Mouse (Mus musculus) urinary bladder, adult 2 months (tissue): ENCODE data around the gene Gas6. TPM values are rescaled to one million over a fixed set of nuclear protein-coding genes. Genes with fewer than 3 reads are reported as not detected.

ENCODE experiments used
- DNase-seq: peaks from one replicate; pipeline ENCODE4 v3.0.0; 2022; ENCODE audit warnings: low spot score
- polyA plus RNA-seq: library from polyadenylated mRNA; depleted of rRNA; stranded (reverse); fragments of >200 nt; gene quantifications from 2 replicates; pipeline ENCODE4 v1.2.3, GENCODE M21; 2012; rRNA removed

The Gas6 gene
- polyA plus RNA-seq: 265 and 305 TPM in 2 replicates

DNA sequence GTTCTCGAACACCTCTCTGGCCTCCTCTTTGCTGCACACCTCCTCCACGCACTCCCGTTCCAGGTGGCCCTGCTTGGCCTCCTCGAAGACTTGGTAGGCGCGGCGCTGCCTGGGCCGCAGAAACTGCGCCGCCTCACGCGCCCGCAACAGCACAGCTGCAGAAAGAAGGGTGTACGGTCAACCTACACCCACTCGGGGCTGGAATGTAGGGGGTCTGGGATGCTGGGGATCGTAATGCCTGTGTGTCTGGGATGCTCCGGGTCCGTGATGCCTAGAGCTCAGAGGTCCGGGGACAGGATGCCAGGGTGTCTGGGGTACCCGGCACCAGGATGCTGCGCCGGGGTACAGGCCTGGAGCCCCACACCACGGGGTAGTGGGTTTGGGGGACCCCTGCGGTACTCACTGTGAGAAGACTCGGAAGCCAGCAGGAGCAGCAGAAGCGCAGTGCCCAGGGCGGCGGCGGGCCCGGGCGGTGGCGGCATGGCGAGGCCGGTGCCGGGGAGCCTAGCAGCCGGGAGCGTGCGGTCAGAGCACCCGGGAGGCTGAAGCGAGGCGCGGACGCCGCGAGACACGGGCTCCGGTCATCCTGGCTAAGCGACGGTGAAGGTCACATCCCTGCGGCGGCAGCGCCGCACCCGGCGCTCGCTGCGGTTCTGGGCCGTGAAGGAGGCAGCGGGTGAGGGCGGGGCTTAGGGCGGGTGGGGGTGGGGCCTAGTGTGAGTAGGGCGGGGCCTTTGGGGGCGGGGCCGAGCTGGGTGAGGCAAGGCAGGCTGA is at the start of gene Gas6:
Gene Gas6, minus strand, starts transcription at position 633 of the 774 bp plus-strand sequence.
- DNase-seq: peak; percentile 62

DNA sequence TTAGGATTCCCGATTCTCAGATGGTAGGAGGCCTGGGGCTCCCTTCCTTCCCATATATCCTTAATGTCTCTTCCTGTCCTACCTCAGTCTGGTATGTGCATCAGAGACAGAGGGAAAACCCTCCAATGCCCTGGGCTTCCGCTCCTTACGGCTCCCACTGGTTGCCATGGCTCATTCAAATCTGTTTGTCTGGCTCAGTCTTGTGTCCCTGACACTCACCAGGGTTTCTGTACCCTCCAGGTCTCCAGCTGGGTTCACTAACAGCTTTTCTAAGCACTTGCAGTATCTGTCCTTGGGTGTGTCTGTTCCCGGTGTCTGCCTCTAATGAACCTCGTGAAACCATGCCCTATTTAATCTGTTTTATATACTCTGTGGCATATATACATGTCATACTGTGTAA is 47.2 kb upstream of the Gas6 start:
- DNase-seq: no peak

DNA sequence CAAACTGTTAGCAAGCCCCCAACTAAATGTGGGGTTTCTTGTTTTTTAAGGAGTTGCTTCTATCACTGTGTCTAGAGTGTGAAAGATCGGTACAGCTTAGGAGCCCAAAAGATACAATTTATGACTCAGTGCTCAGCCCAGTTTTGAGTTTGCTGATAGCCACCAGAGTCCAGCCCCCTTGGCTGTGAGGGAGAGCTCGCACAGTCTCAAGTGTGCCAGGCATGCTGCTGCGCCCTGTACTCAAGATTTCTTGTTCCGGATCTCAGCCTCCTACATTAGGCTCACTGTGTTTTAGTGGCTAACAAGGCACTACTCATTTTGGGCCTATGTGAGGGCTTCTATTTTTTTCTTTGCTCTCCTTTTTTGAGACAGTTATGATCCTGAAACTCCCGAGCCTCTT is 45.8 kb upstream of the Gas6 start:
- DNase-seq: no peak

DNA sequence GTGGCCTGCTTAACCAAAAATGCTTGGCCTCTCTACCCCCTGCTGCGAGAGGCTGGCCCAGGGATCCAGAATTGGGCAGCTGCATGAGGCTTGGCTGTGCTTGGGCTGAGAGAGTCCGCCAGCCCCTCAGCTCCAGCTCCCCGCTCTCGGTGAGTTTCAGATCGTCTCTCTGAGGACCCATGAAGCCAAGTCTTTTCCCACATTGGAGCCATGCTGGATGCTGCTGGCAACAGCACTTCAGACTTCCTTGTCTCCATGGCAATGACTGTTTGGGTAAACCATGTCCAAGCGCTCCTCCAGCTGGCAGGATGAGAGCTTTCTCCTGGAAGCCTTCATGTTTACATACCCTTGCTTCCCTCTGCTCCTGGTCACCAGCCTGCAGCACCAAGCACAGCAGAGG is 44.5 kb upstream of the Gas6 start:
- DNase-seq: no peak

DNA sequence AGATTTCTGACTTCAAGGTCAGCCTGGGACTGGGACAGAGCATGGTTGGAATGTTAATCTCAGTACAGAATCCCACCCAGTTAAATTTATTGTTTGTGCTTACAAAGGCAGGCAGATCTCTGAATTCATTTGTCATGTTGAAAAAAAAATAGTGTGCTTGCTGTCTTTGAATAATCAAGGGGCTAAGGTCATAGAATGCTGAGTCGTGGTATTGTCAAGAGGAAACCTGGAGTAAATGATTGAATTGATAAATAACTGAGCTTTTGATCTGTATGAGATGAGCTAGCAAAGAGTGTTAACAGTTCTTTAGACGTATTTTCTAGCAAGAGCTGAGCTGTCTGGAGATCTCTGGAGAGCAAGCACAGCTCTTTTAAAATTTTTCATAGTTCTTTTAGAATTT is 42.8 kb upstream of the Gas6 start:
- no peak for DNase-seq

DNA sequence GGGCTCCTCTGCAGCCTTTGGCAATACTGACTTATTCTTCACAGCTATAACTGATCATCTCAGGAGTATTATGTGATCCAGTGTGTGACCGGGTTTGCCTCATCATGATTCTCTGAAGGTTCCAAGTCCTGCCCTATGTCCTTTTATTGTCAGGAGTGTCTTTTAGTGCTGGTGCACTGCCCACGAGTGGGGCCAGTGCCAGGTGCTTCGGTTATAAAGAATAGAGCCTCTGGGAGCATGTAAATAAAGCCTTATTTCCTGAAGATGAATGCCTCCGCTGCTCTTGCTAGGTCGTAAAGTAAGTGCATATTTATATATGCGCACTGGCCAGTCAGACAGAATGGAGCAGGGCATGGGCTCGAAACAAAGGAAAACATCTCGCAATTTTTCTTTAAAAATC is 38.8 kb upstream of the Gas6 start:
- no peak for DNase-seq

DNA sequence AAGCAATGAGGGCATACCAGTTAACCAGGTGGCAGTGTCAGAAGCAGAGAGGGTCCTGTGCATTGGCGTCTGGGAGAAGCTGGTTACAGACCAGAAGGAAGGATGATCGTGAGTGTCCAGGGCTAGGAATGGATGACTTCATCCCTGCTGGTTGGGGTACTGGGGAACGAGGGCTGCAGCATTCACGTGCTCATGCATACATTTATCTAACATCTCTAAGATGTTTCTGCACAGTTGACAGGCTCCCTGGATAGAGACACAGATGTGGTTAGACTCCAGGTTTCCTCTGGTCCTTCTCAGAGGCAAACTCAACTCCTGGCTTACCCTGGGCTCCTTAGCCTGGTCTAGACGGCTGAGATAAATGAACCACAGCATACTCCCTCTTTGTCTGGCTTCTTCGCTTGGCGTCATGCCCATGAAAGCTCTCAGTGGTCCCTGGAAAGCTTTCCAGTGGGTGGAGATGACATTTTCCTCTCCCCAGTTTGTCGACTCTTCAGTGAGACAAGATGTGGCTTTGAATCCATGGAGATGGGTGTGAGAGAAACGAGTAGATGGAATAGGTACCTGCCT is 37.4 kb upstream of the Gas6 start:
- no peak for DNase-seq

DNA sequence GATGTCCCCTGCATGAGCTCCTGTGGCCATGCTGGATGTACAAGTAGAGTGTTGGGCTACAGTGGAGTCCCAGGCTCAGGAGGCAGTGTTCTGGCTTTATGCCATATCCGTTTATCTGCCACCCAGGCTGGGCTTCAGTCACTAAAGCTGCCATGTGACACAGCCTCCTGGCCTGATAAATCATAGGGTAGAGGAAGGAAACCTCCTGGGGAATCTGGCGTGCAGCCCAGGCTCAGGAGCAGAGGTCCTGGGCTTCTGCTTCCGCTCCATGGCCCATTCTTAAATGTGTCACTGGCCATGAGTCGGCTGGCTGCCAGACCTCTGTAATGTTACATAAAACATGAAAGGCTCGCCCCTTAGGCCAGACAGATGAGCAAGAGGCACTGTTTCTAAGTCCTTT is 36.7 kb upstream of the Gas6 start:
- DNase-seq: peak; percentile 49

DNA sequence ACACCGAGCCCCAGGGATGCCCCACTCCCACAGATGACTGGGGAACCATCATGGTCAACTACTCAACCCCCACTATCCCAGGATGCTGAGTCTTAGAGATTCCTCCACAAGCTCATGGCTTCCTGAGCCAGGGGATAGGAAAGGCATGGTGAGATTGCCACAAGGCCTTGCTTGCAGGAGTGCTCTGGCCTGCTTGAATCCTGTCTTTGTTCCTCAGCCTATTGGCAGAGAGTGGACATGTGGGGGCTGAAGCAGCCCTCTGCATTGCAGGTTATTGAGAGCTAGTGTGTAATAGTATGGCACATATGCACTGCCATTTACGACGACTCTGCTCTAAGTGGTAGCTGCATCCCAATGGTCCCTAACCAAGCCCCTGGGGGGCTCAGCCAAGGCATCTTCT is 36.1 kb upstream of the Gas6 start:
- no peak for DNase-seq

DNA sequence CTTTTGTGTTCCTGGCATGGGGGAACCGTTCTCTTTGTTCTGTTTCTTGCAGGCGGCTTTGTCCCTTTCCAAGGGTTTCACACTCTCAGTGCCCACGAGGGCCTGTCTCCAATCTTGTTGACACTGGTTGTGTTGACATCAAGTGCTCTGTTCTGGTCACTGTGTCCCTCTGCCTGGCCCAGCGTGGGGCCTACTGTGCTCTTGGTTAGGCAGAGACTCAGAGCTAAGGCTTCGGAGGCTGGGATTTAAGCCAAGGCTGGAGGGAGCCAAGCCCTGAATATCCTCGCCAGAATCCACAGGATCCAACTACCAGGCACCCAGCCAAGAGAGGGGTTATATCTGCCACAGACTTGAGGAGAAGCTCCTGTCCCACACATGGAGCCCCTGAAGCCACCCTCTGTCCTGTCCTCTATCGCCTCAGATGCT is 35.6 kb upstream of the Gas6 start:
- peak; percentile 43 for DNase-seq

DNA sequence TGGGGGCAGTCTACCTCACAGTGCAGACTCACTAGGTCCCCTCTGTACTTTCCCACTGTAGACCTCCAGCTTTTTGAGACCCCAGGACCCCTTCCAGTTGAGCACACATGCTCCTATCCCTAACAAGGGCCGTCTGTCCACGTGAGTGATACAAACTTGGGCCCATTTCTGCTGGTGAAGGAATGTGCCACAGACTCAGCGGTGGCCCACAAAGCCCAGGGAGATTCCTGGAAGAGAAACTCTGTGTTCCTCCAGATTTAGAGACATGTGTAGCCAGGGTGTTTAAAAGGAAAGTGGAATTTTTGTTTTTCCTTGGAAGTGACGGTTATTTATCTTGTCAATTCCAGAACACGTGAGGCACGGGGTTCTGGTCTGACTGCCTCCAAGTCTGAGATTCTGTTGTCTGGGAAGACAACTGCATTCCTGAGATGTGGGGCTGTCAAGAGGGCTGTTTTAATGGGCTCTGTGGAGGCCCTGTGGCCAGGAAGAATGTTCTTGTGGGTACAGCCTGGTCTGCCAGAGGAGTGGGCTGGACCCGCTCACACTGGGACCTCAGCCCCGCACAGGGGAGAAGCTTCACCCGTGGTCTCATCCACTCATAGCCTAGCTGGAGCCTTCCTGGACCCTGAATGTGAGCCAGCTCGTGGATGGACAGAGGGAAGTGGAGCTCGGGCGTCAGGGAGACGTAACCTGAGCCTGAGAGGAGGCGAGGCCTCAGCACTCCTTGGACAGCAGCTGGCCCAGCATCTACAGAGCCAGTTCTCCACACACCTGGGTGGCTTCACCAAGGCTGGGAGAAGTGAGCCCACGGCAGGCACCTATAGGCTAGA is 34.9 kb upstream of the Gas6 start:
- DNase-seq: no peak

DNA sequence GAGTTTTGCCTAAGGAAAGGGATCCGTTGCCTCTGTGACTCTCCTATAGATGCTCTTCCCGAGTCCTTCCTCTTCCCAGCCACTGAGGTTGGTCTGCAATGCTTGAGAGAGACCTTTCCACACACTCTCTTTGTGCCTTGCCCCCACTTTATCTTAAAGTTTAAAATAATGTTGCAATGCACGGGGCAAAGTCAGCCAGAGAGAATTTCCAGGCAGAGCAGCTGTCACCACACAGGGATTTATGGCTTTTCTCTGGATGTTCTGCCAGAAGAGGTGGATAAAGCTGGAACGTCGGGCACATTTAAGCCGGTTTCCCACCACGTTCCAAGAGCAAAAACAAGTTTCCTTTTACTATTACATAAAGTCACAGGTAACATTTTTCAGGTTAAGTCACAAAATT is 27.1 kb upstream of the Gas6 start:
- DNase-seq: no peak

DNA sequence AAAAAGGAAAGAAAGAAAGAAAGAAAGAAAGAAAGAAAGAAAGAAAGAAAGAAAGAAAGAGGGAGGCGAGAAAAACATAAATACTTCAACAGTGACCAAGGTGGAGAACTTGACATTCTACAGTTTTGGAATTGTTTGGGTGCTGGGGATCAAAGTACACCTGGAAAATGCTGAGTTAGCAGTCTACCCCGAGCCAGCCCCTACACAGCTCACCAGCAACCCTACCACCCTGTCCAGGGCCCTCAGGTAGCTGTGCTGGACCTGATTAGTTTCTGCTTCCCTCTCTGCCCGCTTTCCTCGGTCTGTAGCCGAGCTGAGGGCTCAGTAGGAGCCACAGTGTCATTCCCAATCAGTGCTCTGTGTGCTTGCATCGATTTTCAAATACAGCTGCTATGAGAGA is 26.1 kb upstream of the Gas6 start:
- DNase-seq: no peak

DNA sequence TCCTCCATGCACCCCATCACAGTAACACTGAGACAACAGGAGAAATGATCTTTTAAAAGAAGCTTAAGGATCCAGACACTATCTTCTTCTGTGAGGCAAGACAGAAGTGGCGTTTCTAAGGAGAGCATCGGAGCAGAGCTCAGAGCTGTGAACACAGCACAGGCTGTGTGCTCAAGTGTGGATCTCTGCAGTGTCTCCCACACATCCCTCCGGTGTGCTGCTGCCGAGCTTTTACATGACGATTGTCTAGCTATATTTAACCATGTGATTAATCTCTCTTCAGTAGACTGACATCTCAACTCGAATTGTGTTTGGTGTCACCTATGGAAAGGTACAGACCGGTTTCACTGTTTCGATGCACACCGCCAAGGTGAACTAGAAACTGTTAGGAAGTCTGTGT is 25.2 kb upstream of the Gas6 start:
- no peak for DNase-seq

DNA sequence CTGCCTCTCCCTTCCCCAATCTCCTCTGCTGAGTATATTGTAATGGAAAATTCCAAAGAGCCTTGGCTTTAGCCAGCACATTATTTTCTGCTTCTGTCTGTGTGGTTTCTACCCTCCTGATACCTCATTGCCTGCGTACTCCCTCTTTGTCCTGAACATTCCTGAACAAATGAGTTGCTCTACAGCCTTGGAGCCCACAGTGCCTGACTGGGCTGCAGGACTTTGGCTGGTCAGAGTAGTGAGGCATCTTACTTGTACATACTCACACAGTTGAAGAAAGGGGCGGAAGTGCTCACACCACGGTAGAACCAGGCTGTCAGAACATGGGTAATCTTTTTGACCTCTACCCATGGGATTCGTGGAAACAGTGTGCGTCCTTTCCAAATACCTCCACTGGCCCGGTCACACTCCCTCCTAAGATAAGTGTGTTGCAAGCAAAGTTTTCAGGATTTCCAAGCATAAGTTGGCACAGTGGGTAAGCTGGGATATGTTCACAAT is 23.0 kb upstream of the Gas6 start:
- no peak for DNase-seq

DNA sequence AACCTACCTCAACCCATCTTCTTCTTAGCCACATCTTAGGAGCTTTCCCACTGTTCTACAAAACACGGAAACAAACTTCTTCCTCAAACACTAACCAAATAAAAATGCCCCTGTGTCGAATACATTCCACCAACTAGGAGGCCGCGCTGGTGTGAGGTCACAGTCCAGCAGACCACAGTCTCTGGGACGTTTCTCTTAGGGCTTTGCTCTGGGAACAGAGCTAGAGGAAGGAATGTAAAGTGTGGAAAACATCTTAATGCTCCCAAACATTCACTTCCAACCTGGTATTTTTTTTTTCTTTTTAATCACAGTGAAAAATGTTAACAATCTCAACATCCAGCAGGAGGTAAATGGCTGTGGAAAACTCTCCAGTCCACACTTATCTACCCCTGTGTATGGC is 22.4 kb upstream of the Gas6 start:
- no peak for DNase-seq

DNA sequence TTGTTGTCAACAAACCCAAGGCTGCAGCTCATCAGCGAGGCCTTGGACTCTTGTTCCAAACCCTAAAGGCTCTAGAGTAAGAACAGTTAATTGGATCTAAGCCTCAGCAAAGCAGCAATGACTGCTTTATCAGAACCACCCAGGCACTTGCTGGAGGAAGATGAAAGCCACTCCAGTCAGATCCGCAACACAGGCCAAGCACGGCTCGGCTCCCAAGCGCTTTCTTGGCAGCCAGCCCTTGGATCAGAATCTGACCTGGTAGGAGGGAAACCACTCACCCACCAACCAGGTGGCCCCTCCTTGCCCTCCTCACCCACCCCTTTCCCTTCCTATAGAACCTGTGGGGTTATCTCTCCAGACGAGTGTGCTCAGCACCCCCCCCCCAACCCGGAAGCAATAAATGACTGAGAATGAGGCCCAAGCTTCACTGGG is 21.7 kb upstream of the Gas6 start:
- no peak for DNase-seq

DNA sequence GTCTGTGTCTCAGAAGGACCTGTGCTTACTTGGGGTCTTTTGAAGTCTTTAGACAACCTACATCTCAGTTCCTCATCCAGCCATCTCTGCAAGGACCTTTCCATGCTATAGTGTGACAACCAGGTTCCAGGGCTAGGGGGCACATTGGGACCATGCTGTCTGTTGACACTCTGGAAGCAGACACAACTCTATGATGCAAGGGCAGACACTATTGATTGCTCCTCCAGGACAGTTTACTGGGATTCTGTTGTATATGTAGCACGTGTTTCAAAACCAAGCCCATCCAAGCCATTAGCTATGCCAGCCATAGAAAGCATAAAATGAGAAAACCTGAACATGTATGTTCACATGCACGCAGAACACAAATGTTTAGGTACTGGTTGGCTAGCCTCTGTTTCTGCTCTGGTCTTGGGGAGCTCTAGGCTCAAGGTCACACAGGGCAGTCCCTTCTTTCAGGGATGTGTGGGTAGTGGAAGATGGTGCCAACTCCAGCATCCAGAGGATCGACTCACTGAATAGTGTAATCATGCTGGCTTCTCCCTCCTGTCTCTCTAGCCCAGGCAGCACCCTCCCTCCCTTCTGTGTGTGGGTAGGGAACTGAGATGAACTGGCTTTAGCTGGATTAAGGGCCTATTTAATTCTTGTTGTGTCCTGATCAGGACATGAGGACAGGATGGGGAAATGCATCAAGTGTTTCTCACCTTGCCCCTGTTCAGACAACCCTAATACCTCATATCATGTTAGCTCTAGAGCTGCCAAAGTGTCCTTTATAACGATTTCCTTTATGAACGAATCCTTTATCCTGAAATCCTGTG is 19.5 kb upstream of the Gas6 start:
- DNase-seq: no peak

DNA sequence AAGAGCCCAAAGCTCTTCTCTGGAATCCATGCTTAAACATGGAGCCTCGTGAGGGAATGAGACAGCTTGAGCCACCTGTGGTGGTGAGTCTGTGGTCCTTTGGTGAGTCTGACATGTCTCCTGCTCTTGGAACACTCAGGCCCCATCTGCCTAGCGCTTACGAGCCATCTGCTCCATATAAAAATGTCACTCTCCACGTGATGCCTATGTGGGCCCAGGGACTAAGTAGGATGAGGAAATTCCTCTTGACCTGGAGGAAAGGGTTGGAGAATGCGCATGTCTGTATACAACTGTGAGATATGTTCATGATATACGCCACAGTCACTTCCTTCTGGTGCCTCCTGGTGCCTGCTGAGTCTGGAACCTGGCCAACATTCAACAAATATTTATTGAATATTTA is 18.4 kb upstream of the Gas6 start:
- no peak for DNase-seq

DNA sequence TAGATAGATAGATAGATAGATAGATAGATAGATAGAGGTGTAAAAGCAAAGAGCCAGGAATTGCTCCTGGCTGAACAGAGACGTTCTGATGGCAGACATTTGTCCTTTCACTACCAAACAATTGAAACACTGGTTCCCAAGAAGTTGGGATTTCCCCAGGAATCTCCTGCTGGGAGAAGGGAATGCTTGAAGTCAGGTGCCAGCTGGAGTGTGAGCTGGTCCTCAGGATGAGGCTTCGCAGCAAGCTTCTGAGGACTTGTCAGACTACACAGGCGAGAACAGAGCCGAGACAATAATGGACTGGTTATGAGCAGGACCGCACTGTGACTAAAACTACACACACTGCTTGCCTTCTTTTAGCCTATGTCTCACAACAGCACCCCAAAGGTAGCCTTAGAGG is 17.7 kb upstream of the Gas6 start:
- DNase-seq: no peak

DNA sequence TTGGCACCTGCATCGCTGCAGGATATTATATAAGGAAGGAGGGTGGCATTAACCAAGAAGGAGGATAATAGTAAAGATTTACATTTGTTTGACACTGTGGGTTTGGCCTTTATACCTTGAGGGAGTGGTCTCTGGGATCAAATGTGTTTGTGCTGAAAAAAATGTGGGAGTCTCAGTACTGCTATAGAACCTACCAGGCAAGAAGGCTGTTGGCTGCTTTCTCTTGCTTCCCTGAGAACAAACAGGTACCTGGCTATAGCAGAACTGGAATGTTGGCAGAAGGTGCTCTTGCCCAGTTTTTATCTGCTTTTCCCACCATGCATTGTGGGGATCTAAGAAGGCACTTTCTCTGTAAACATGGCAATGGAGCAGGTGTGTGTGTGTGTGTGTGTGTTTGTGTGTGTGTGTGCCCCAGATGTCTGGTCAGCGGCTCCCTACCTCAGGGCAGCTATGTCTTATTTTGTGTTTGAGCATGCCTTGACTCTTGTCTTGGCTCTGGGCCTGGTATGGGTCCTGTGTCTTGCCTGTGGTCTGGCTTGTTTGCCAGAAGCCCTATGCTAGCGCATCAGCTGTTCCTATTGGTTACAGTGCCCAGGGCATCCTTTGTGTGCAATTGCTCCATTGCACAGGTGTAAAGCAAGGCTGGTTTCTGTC is 13.1 kb upstream of the Gas6 start:
- no peak for DNase-seq
